Mouse (Mus musculus): Measurements from ENCODE around the gene Klf16.

- TF ChIP-seq GATA1 (IDR thresholded peaks at IDR 0.05; ENCODE audit: low read length), result no peak
- TF ChIP-seq TAL1 (IDR thresholded peaks at IDR 0.05; ENCODE audit: low read length), result no peak
Measured at GRCm38 (mm10) chr10:80606306-80606705, 29.2 kb upstream of the Klf16 start.

Measured in erythroblast, embryonic 14.5 days (primary cell).